Mouse (Mus musculus) embryonic facial prominence, embryonic 12.5 days (tissue): ENCODE measurements around the gene St6galnac3. TPM values are rescaled to one million over a fixed set of nuclear protein-coding genes. Genes with fewer than 3 reads are reported as not detected.
A peak's percentile ranks its signal among the peaks of the same experiment; 100 is the strongest.

ENCODE experiments used
- ATAC-seq: fragments of 200-750 bp; cut with Nextera tagmentation; 2 replicates; pipeline ENCODE4 v1.8.0; 2017; ENCODE audit not compliant: insufficient number of reproducible peaks, insufficient read depth, low FRiP score, low TSS enrichment
- H3K27ac ChIP-seq: fragments of 300-500 bp; sonication (generic); 2 replicates; pipeline ENCODE4 v1.5.1; 2016; ENCODE audit warnings: mild to moderate bottlenecking
- H3K27me3 ChIP-seq: fragments of 300-500 bp; sonication (generic); 2 replicates; pipeline ENCODE4 v1.6.1; 2016; ENCODE audit warnings: mild to moderate bottlenecking, moderate library complexity
- H3K36me3 ChIP-seq: fragments of 300-500 bp; sonication (generic); 2 replicates; pipeline ENCODE4 v1.6.1; 2016; ENCODE audit warnings: mild to moderate bottlenecking
- H3K4me1 ChIP-seq: fragments of 300-500 bp; sonication (generic); 2 replicates; pipeline ENCODE4 v1.6.1; 2016
- H3K4me2 ChIP-seq: fragments of 300-500 bp; sonication (generic); replicated peaks from 2 replicates; pipeline ENCODE4 v1.6.1; 2016; ENCODE audit warnings: mild to moderate bottlenecking, moderate library complexity
- H3K4me3 ChIP-seq: fragments of 300-500 bp; sonication (generic); 2 replicates; pipeline ENCODE4 v1.5.1; 2016; ENCODE audit warnings: mild to moderate bottlenecking
- H3K9ac ChIP-seq: fragments of 300-500 bp; sonication (generic); 2 replicates; pipeline ENCODE4 v1.6.1; 2016; ENCODE audit warnings: mild to moderate bottlenecking, moderate library complexity
- H3K9me3 ChIP-seq: fragments of 300-500 bp; sonication (generic); 2 replicates; pipeline ENCODE4 v1.6.1; 2016; ENCODE audit warnings: mild to moderate bottlenecking, moderate library complexity
- whole genome bisulfite sequencing: fragments of 180-500 bp; shearing (Covaris S2); methylation state at CpG from one replicate; pipeline ENCODE4 v1.1.7; 2016; 5-methylcytosine and 5-hydroxymethylcytosine counted together
- polyA plus RNA-seq: library from polyadenylated mRNA; unstranded; fragments of >200 nt; fragmentation: Nextera tagmentation; extraction: Ambion mirVana; gene quantifications from 2 replicates; pipeline ENCODE4 v1.2.1, GENCODE M21; 2016

St6galnac3 gene
- polyA plus RNA-seq, 1 experiment from 2014 or later = 70.2 TPM

- Histone ChIP-seq H3K4me1 (no peaks in the 10 kb centered on the region), H3K27ac (no peak overlapping the region), H3K27me3 (no peaks in the 10 kb centered on the region), H3K4me2 (no peak overlapping the region), H3K36me3 (no peaks in the 10 kb centered on the region), H3K9ac (no peak overlapping the region), H3K9me3 (no peaks in the 10 kb centered on the region), H3K4me3 (no peak overlapping the region)
- no peak for ATAC-seq
- 93% methylated on average over 4 of the region's 4 CpGs for WGBS
These were observed 437.4 kb downstream of the St6galnac3 start for GRCm38 (mm10) chr3:153287564-153287963.

GRCm38 (mm10) chr3:153287081-153287480, 437.9 kb downstream of the St6galnac3 start:
- H3K4me2 ChIP-seq = no peak overlapping the region
- peaks cover 2% of the 10 kb centered on the region; the same call in 1 of the 2 replicates for H3K4me1 ChIP-seq
- no peaks in the 10 kb centered on the region for H3K36me3 ChIP-seq
- H3K4me3 ChIP-seq = no peak overlapping the region
- H3K9me3 ChIP-seq = no peaks in the 10 kb centered on the region
- ATAC-seq = no peak
- no peaks in the 10 kb centered on the region for H3K27me3 ChIP-seq
- WGBS = 92% methylated on average over 6 of the region's 6 CpGs
- H3K27ac ChIP-seq = no peak overlapping the region
- no peak overlapping the region for H3K9ac ChIP-seq

- no peak overlapping the region for H3K4me3 ChIP-seq
- peaks cover 16% of the 10 kb centered on the region for H3K4me1 ChIP-seq
- no peaks in the 10 kb centered on the region for H3K36me3 ChIP-seq
- no peak overlapping the region for H3K9ac ChIP-seq
- WGBS = 76% methylated on average over 16 of the region's 16 CpGs
- H3K4me2 ChIP-seq = no peak overlapping the region
- no peaks in the 10 kb centered on the region for H3K27me3 ChIP-seq
- ATAC-seq = no peak
- no peak overlapping the region for H3K27ac ChIP-seq
- no peaks in the 10 kb centered on the region for H3K9me3 ChIP-seq
These were observed 442.7 kb downstream of the St6galnac3 start for GRCm38 (mm10) chr3:153282123-153282765.

DNA sequence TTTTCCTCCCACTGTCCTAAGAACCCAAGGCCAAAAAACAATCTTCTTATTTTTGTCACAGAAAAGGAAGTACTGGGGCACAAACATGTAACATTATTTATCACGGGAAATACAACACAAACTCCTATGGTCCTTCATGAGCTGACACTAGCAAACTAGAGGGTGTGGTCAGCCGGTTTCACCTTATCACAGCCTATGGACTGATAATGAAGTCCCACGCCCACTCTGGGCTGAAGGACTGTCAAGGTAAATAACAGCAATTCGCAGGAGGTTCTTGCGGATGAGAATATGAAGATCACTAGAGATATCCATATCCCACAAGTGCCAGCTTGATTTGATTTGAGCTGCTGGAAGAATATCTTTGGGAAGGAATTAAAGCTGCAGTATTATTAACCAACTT, 446.7 kb downstream of the St6galnac3 start:
- H3K9ac ChIP-seq = no peak overlapping the region
- no peak overlapping the region for H3K4me3 ChIP-seq
- no peak overlapping the region for H3K4me2 ChIP-seq
- H3K27me3 ChIP-seq = no peaks in the 10 kb centered on the region
- peaks cover 32% of the 10 kb centered on the region for H3K4me1 ChIP-seq
- WGBS = 77% methylated on average over 5 of the region's 5 CpGs
- ATAC-seq = no peak
- H3K9me3 ChIP-seq = 0 out of 2 replicates have a peak, but pooled peaks cover 11% of the 10 kb centered on the region
- no peaks in the 10 kb centered on the region for H3K36me3 ChIP-seq
- no peak overlapping the region for H3K27ac ChIP-seq

- peak; percentile 68; the same call in 1 of the 2 replicates for ATAC-seq
These were observed 447.5 kb downstream of the St6galnac3 start for GRCm38 (mm10) chr3:153277389-153277999.

GRCm38 (mm10) chr3:153276830-153277388, 448.1 kb downstream of the St6galnac3 start:
- Histone ChIP-seq H3K9ac (no peak overlapping the region), H3K36me3 (no peaks in the 10 kb centered on the region), H3K27me3 (no peaks in the 10 kb centered on the region), H3K9me3 (0 out of 2 replicates have a peak, but pooled peaks cover 11% of the 10 kb centered on the region), H3K4me1 (peaks cover 28% of the 10 kb centered on the region), H3K4me3 (no peak overlapping the region), H3K27ac (no peak overlapping the region), H3K4me2 (peak overlapping the region; percentile 30)
- peak; percentile 73; the same call in 1 of the 2 replicates for ATAC-seq
- 22% methylated on average over 16 of the region's 16 CpGs for WGBS

More at GRCm38 (mm10) chr3:153277389-153277999, 447.5 kb downstream of the St6galnac3 start:
- Histone ChIP-seq H3K4me2 (peak overlapping the region; percentile 30), H3K4me1 (peaks cover 32% of the 10 kb centered on the region), H3K9me3 (0 out of 2 replicates have a peak, but pooled peaks cover 11% of the 10 kb centered on the region), H3K36me3 (no peaks in the 10 kb centered on the region), H3K27ac (no peak overlapping the region), H3K4me3 (no peak overlapping the region), H3K27me3 (no peaks in the 10 kb centered on the region), H3K9ac (no peak overlapping the region)
- 22% methylated on average over 16 of the region's 16 CpGs for WGBS

- WGBS = 40% methylated on average over 8 of the region's 8 CpGs
- Histone ChIP-seq H3K27me3 (no peaks in the 10 kb centered on the region), H3K4me2 (no peak overlapping the region), H3K27ac (no peak overlapping the region), H3K4me1 (peaks cover 27% of the 10 kb centered on the region), H3K9ac (no peak overlapping the region), H3K36me3 (no peaks in the 10 kb centered on the region), H3K9me3 (0 out of 2 replicates have a peak, but pooled peaks cover 11% of the 10 kb centered on the region), H3K4me3 (no peak overlapping the region)
- no peak for ATAC-seq
These were observed 448.7 kb downstream of the St6galnac3 start for GRCm38 (mm10) chr3:153276101-153276829.

GRCm38 (mm10) chr3:153272241-153272640, 452.7 kb downstream of the St6galnac3 start:
- WGBS = 67% methylated on average over 1 of the region's 1 CpGs
- no peak overlapping the region for H3K4me2 ChIP-seq
- no peak overlapping the region for H3K27ac ChIP-seq
- 0 out of 2 replicates have a peak, but pooled peaks cover 11% of the 10 kb centered on the region for H3K9me3 ChIP-seq
- no peaks in the 10 kb centered on the region for H3K36me3 ChIP-seq
- no peaks in the 10 kb centered on the region for H3K27me3 ChIP-seq
- ATAC-seq = no peak
- peaks cover 16% of the 10 kb centered on the region for H3K4me1 ChIP-seq
- no peak overlapping the region for H3K4me3 ChIP-seq
- no peak overlapping the region for H3K9ac ChIP-seq

- Histone ChIP-seq H3K4me2 (no peak overlapping the region), H3K9me3 (no peaks in the 10 kb centered on the region), H3K4me1 (no peaks in the 10 kb centered on the region), H3K9ac (no peak overlapping the region), H3K27me3 (no peaks in the 10 kb centered on the region), H3K27ac (no peak overlapping the region), H3K4me3 (no peak overlapping the region), H3K36me3 (no peaks in the 10 kb centered on the region)
- WGBS = 69% methylated on average over 8 of the region's 8 CpGs
- ATAC-seq = no peak
These were observed 457.6 kb downstream of the St6galnac3 start for GRCm38 (mm10) chr3:153267397-153267796.

- Histone ChIP-seq H3K9me3 (no peaks in the 10 kb centered on the region), H3K36me3 (no peaks in the 10 kb centered on the region), H3K4me3 (no peak overlapping the region), H3K27ac (no peak overlapping the region), H3K27me3 (no peaks in the 10 kb centered on the region), H3K4me2 (no peak overlapping the region), H3K4me1 (peaks cover 23% of the 10 kb centered on the region), H3K9ac (no peak overlapping the region)
- ATAC-seq = no peak
- 81% methylated on average over 5 of the region's 5 CpGs for WGBS
These were observed 463.0 kb downstream of the St6galnac3 start for GRCm38 (mm10) chr3:153261985-153262384.

GRCm38 (mm10) chr3:153260225-153260933, 464.6 kb downstream of the St6galnac3 start:
- no peaks in the 10 kb centered on the region for H3K27me3 ChIP-seq
- no peak for ATAC-seq
- WGBS = 59% methylated on average over 7 of the region's 7 CpGs
- H3K9me3 ChIP-seq = no peaks in the 10 kb centered on the region
- H3K9ac ChIP-seq = no peak overlapping the region
- peaks cover 23% of the 10 kb centered on the region for H3K4me1 ChIP-seq
- H3K36me3 ChIP-seq = no peaks in the 10 kb centered on the region
- H3K4me2 ChIP-seq = no peak overlapping the region
- H3K4me3 ChIP-seq = no peak overlapping the region
- H3K27ac ChIP-seq = no peak overlapping the region
